Mouse (Mus musculus) CH12.LX (cell line): Measurements from ENCODE around the gene Igll1. TPM values are rescaled to one million over a fixed set of nuclear protein-coding genes. Genes with fewer than 3 reads are reported as not detected.

Source experiments
- DNase-seq: peaks from one replicate; pipeline ENCODE4 v3.0.0-alpha.2; 2013; ENCODE audit errors: extremely low read depth
- H3K27ac ChIP-seq: 2 replicates; pipeline ENCODE4 v1.5.1; 2012; ENCODE audit warnings: low read depth, mild to moderate bottlenecking, control low read depth, moderate library complexity; ENCODE audit not compliant: insufficient read depth
- H3K27me3 ChIP-seq: replicated peaks from 2 replicates; pipeline ENCODE3; 2012; ENCODE audit warnings: inconsistent platforms
- H3K36me3 ChIP-seq, 2 experiments: replicated peaks in 1 of 2; 2 replicates each; pipeline versions ENCODE3 to v1.6.1; 2012; ENCODE audit warnings: inconsistent platforms in 1 of 2, low read length in 1 of 2, mild to moderate bottlenecking in 1 of 2, mixed read lengths in 1 of 2, moderate library complexity in 1 of 2; ENCODE audit not compliant: control insufficient read depth in 1 of 2, insufficient read depth in 1 of 2
- H3K4me1 ChIP-seq, 2 experiments: 2 replicates each; pipeline ENCODE4 v1.6.1; 2012; ENCODE audit warnings: inconsistent platforms in 1 of 2, moderate library complexity in 1 of 2; ENCODE audit not compliant: insufficient read depth in 2 of 2, control insufficient read depth in 1 of 2
- H3K4me2 ChIP-seq: 2 replicates; pipeline ENCODE4 v1.6.1; 2012; ENCODE audit warnings: low read depth, mild to moderate bottlenecking, control low read depth; ENCODE audit not compliant: poor library complexity, insufficient read depth, severe bottlenecking
- H3K4me3 ChIP-seq, 3 experiments: fragments of 150-350 bp in 1 of 3; sonication (generic) in 1 of 3; replicated peaks in 1 of 3; 2 replicates each; pipeline versions ENCODE3 to v1.5.1; 2011 to 2012; ENCODE audit warnings: low read depth in 2 of 3, low read length in 2 of 3, mild to moderate bottlenecking in 2 of 3, moderate library complexity in 2 of 3, control low read depth in 1 of 3, improper control_type of control experiment in 1 of 3, inconsistent platforms in 1 of 3, mixed read lengths in 1 of 3; ENCODE audit not compliant: poor library complexity in 1 of 3
- H3K79me2 ChIP-seq: replicated peaks from 2 replicates; pipeline ENCODE4 v1.6.1; 2012; ENCODE audit warnings: mild to moderate bottlenecking, moderate library complexity; ENCODE audit not compliant: control insufficient read depth, poor library complexity, insufficient read depth, severe bottlenecking; ENCODE audit errors: extremely low read depth
- H3K9ac ChIP-seq: 2 replicates; pipeline ENCODE4 v1.6.1; 2012; ENCODE audit warnings: low read depth, mild to moderate bottlenecking, control low read depth, moderate library complexity; ENCODE audit not compliant: insufficient read depth
- H3K9me3 ChIP-seq: replicated peaks from 2 replicates; pipeline ENCODE3; 2012; ENCODE audit warnings: low read length, inconsistent platforms, mixed read lengths
- CHD1 ChIP-seq: IDR thresholded peaks from 2 replicates; pipeline ENCODE4 v1.6.1; 2012; ENCODE audit warnings: low read depth, low read length, improper control_type of control experiment, inconsistent platforms
- CHD2 ChIP-seq: IDR thresholded peaks from 2 replicates; pipeline ENCODE4 v1.6.1; 2011; ENCODE audit warnings: low read length, improper control_type of control experiment
- CTCF ChIP-seq, 2 experiments: IDR thresholded peaks in 1 of 2; conservative IDR thresholded peaks in 1 of 2; 2 replicates each; pipeline ENCODE4 v1.5.1; 2011 to 2012; ENCODE audit warnings: low read depth in 2 of 2, low read length in 2 of 2, improper control_type of control experiment in 1 of 2, inconsistent platforms in 1 of 2, mild to moderate bottlenecking in 1 of 2, moderate library complexity in 1 of 2
- GABPA ChIP-seq: IDR thresholded peaks from 2 replicates; pipeline ENCODE4 v1.6.1; 2012; ENCODE audit warnings: low read depth, low read length, improper control_type of control experiment, inconsistent platforms; ENCODE audit not compliant: insufficient replicate concordance
- IRF4 ChIP-seq: IDR thresholded peaks from 2 replicates; pipeline ENCODE4 v1.6.1; 2014; ENCODE audit warnings: low read depth, mild to moderate bottlenecking, inconsistent platforms, low read length, improper control_type of control experiment
- JUND ChIP-seq: conservative IDR thresholded peaks from 2 replicates; pipeline ENCODE4 v1.6.1; 2011; ENCODE audit warnings: low read depth, low read length, improper control_type of control experiment
- MAFK ChIP-seq: IDR thresholded peaks from 2 replicates; pipeline ENCODE4 v1.6.1; 2011; ENCODE audit warnings: low read length, improper control_type of control experiment; ENCODE audit not compliant: insufficient replicate concordance
- MAX ChIP-seq: IDR thresholded peaks from 2 replicates; pipeline ENCODE4 v1.6.1; 2011; ENCODE audit warnings: low read length, improper control_type of control experiment
- MAZ ChIP-seq: IDR thresholded peaks from 2 replicates; pipeline ENCODE4 v1.6.1; 2012; ENCODE audit warnings: low read depth, mild to moderate bottlenecking, inconsistent platforms, low read length, improper control_type of control experiment, moderate library complexity
- MEF2A ChIP-seq: IDR thresholded peaks from 2 replicates; pipeline ENCODE4 v1.6.1; 2014; ENCODE audit warnings: low read depth, mild to moderate bottlenecking, inconsistent platforms, low read length, improper control_type of control experiment, borderline replicate concordance
- MXI1 ChIP-seq: IDR thresholded peaks from 2 replicates; pipeline ENCODE4 v1.6.1; 2011; ENCODE audit warnings: mild to moderate bottlenecking, low read depth, low read length, improper control_type of control experiment
- PAX5 ChIP-seq: IDR thresholded peaks from 2 replicates; pipeline ENCODE4 v1.6.1; 2012; ENCODE audit warnings: low read length, inconsistent platforms, mixed read lengths
- POLR2A ChIP-seq: IDR thresholded peaks from 2 replicates; pipeline ENCODE4 v1.6.1; 2011; ENCODE audit warnings: low read depth, mild to moderate bottlenecking, improper control_type of control experiment, low read length
- RAD21 ChIP-seq: IDR thresholded peaks from 2 replicates; pipeline ENCODE4 v1.6.1; 2011; ENCODE audit warnings: low read depth, mild to moderate bottlenecking, low read length, improper control_type of control experiment, moderate library complexity
- RCOR1 ChIP-seq: conservative IDR thresholded peaks from 2 replicates; pipeline ENCODE4 v1.6.1; 2012; ENCODE audit warnings: low read depth, mild to moderate bottlenecking, inconsistent platforms, low read length, improper control_type of control experiment
- SMC3 ChIP-seq: IDR thresholded peaks from 2 replicates; pipeline ENCODE4 v1.6.1; 2011; ENCODE audit warnings: low read depth, low read length, improper control_type of control experiment
- TCF12 ChIP-seq: IDR thresholded peaks from 2 replicates; pipeline ENCODE4 v1.6.1; 2014; ENCODE audit warnings: low read depth, mild to moderate bottlenecking, inconsistent platforms, low read length, improper control_type of control experiment
- ZMIZ1 ChIP-seq: IDR thresholded peaks from 2 replicates; pipeline ENCODE4 v1.6.1; 2012; ENCODE audit warnings: low read depth, mild to moderate bottlenecking, inconsistent platforms, low read length, improper control_type of control experiment
- ZNF384 ChIP-seq: IDR thresholded peaks from 2 replicates; pipeline ENCODE4 v1.6.1; 2012; ENCODE audit warnings: low read depth, low read length, improper control_type of control experiment, inconsistent platforms
- dilution Hi-C: fragments of 300-500 bp; cut with MboI; formaldehyde crosslinking; loops from 2 replicates; pipeline ENCODE4 v1.14.3; 2020; ENCODE audit warnings: low sequenced_read_pairs; ENCODE audit not compliant: extremely low pct_unique_long_range_greater_than_20kb, extremely low pct_ligation_motif_present
- in situ Hi-C: fragments of 300-500 bp; cut with MboI; formaldehyde crosslinking; loops from 3 replicates; pipeline ENCODE4 v1.14.3; 2019; ENCODE audit warnings: low sequenced_read_pairs, low pct_ligation_motif_present, low pct_unique_long_range_greater_than_20kb, mixed read lengths
- polyA plus RNA-seq: library from polyadenylated mRNA; unstranded; fragments of >175 nt; gene quantifications from 2 replicates; pipeline ENCODE4 v1.2.1, GENCODE M21; 2012; ENCODE audit warnings: low read depth; ENCODE audit not compliant: insufficient read length
- total RNA-seq, 2 experiments: library from RNA; depleted of rRNA; stranded (reverse); fragments of 300-350 nt in 1 of 2; fragments of >200 nt in 1 of 2; gene quantifications; 2 replicates each; pipeline ENCODE4 v1.2.3; 2012 to 2014

The Igll1 gene
- total and polyA plus RNA-seq, 3 experiments = not detected

DNA sequence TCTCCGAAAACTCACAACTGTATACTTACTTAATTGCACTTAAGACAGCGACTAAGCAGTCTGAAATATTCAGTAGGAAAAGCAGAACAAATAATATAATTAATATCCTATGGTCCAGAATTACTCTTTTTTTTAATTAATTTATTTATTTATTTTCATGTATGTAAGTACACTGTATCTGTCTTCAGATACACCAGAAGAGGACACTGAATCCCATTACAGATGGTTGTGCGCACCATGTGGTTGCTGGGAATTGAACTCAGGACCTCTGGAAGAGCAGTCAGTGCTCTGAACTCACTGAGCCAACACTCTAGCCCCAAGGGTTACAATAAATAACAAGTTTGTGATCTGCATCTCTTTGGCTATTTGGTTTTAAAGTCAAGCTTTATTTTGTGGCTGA is 34.1 kb downstream of the Igll1 start:
- Histone ChIP-seq H3K4me3 (no peak overlapping the region), H3K36me3 (no peaks in the 10 kb centered on the region), H3K27me3 (peaks cover 26% of the 10 kb centered on the region), H3K27ac (no peak overlapping the region), H3K79me2 (no peaks in the 10 kb centered on the region), H3K9ac (no peak overlapping the region), H3K4me1 (peaks cover 3 to 7% of the 10 kb centered on the region in 2 experiments; a peak in 2 of 4 replicates)
- in situ Hi-C loops (no loop called here), dilution Hi-C loops (no loop called here)
- no peak for TF ChIP-seq CTCF (conservative IDR thresholded peaks at IDR 0.05 in 1 of 2, IDR thresholded peaks at IDR 0.05 in 1 of 2; ENCODE audit: low read depth in 2 of 2, low read length in 2 of 2)
- no peak for TF ChIP-seq PAX5
- TF ChIP-seq JUND = no peak
- TF ChIP-seq POLR2A = no peak
- TF ChIP-seq, all 38 proteins: peak for 0
- no peak for DNase-seq
- no peaks in the 10 kb centered on the region for H3K9me3 ChIP-seq
- H3K4me2 ChIP-seq = no peak overlapping the region

DNA sequence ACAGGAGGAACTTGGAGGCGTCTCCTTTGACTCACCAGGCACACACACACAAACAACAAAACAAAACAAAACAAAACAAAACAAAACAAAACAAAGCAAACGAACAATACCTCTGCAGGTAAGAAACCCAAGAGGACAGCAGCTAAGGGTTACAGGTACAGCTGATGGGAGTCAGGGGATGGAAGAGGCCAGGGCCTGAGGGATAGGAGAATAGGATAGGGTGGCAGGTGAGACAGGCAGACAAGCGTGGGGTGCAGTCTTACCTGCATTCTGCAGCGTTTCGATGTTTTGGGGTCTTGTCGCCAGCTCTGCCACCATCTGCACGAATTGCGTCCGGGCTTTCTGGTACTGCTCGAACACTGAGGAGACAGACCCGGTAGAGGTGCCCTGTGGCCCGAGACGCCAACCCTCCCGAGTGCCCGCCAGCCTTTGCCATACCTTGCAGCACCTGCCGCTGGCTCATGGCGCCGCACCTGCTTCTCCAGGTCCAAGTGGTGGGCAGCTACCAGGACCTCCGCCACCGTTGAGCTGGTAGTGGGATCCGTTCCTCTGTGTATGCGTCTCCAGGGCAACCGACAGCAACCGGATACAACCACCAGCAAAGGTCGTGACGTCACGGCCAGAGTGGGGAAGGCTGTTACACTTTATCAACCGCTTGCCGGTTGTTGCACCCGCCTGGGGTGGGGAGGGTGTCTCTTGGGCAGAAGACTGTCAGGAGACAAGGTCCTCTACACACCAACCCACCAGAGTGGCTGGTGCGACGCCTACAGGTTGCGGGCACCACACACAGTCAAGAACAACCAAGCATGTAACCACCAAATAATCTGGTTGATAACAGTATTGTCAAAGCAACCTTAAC is 34.8 kb downstream of the Igll1 start, which contains the start of gene Spag6l:
Spag6l (minus strand) TSS at position 700 of the 859 bp plus-strand sequence.
- peak; percentile 31 for DNase-seq
- H3K4me2 ChIP-seq = peak within 1 kb of the TSS; percentile 88
- H3K27ac ChIP-seq = no peak within 1 kb of the TSS
- H3K27me3 ChIP-seq = peaks cover 26% of the 10 kb centered on the region
- peak within 1 kb of the TSS in 2 of 3 experiments; percentile 15 to 61 for H3K4me3 ChIP-seq
- no peaks in the 10 kb centered on the region for H3K79me2 ChIP-seq
- in situ Hi-C loops = no loop called here
- H3K9ac ChIP-seq = no peak within 1 kb of the TSS
- H3K36me3 ChIP-seq = no peaks in the 10 kb centered on the region
- TF ChIP-seq TCF12 = no peak
- TF ChIP-seq ZNF384 = no peak
- TF ChIP-seq POLR2A = no peak
- no peak for TF ChIP-seq GABPA
- TF ChIP-seq MXI1 = 0 out of 2 replicates have a peak, but pooled peaks have one; percentile 19
- no peak for TF ChIP-seq ZMIZ1
- no peak for TF ChIP-seq CHD2
- TF ChIP-seq RAD21 = peak; percentile 22
- no peak for TF ChIP-seq MAZ
- no peak for TF ChIP-seq MAX
- no peak for TF ChIP-seq RCOR1
- no peak for TF ChIP-seq IRF4
- TF ChIP-seq SMC3 = peak; percentile 18; the same call in 1 of the 2 replicates
- TF ChIP-seq MAFK = no peak
- TF ChIP-seq CHD1 = no peak
- TF ChIP-seq CTCF (conservative IDR thresholded peaks at IDR 0.05 in 1 of 2, IDR thresholded peaks at IDR 0.05 in 1 of 2; ENCODE audit: low read depth in 2 of 2, low read length in 2 of 2) = peak in 1 of 2 experiments; percentile 49; a peak in 2 of 4 replicates
- no peak for TF ChIP-seq PAX5
- no peak for TF ChIP-seq JUND
- TF ChIP-seq MEF2A = no peak
- H3K9me3 ChIP-seq = no peaks in the 10 kb centered on the region
- dilution Hi-C loops = no loop called here
- peaks cover 3 to 7% of the 10 kb centered on the region in 2 experiments; a peak in 2 of 4 replicates for H3K4me1 ChIP-seq
